In genomic region chrX:142305869-142306581, GRCm38 (mm10) we compare ENCODE assay signal across 8 mouse cellular contexts. TPM values are rescaled to one million over a fixed set of nuclear protein-coding genes. Genes with fewer than 3 reads are reported as not detected.
DNase-seq lines count a peak whose midpoint lies in the region; ATAC-seq and TF ChIP-seq lines count a peak whose summit lies in the region.
"Had no signal": no experiment of that assay in that cellular context is flagged by ENCODE, and none has a peak within 500 bp of the region (broad histone marks: within the 10 kb centered on the region; RNA-seq: fewer than 3 reads in every experiment).

Gene Kcne1l, minus strand, starts transcription at chrX:142306294.

- H3K4me3 ChIP-seq in embryonic facial prominence, embryonic 14.5 days (ENCODE audit: low read depth, low read length), result peak within 1 kb of the TSS; percentile 29
- H3K4me3 ChIP-seq in intestine, embryonic 14.5 days (ENCODE audit: low read depth, low read length), result peak within 1 kb of the TSS; percentile 25
- H3K4me3 ChIP-seq in midbrain, embryonic 16.5 days (ENCODE audit: low read depth, low read length), result peak within 1 kb of the TSS; percentile 14
- no peak within 1 kb of the TSS for H3K4me3 ChIP-seq in thymus, adult 2 months (ENCODE audit: control insufficient read depth, insufficient read depth, low read length)
- H3K4me3 ChIP-seq: myocyte had no signal

- H3K9ac ChIP-seq in embryonic facial prominence, embryonic 14.5 days (ENCODE audit: low read depth, low read length), result peak within 1 kb of the TSS; percentile 54
- 0 out of 2 replicates have a peak within 1 kb of the TSS, but pooled peaks have one; percentile 7 for H3K9ac ChIP-seq in intestine, embryonic 14.5 days (ENCODE audit: low read length)
- H3K9ac ChIP-seq in midbrain, embryonic 16.5 days (ENCODE audit: low read depth, low read length), result peak within 1 kb of the TSS; percentile 15; the same call in 1 of the 2 replicates

- WGBS in embryonic facial prominence, embryonic 14.5 days, result 21% methylated on average over 14 of the region's 33 CpGs
- 18% methylated on average over 32 of the region's 33 CpGs for WGBS in intestine, embryonic 14.5 days
- 30% methylated on average over 29 of the region's 33 CpGs for WGBS in midbrain, embryonic 16.5 days
- 20% methylated on average over 27 of the region's 33 CpGs for WGBS in thymus, adult 2 months

- no peaks in the 10 kb centered on the region; the same call in 1 of the 2 replicates for H3K4me1 ChIP-seq in embryonic facial prominence, embryonic 14.5 days (ENCODE audit: control insufficient read depth, insufficient read depth, low read length)
- H3K4me1 ChIP-seq in intestine, embryonic 14.5 days (replicated peaks; ENCODE audit: control insufficient read depth, insufficient read depth, low read length), result no peaks in the 10 kb centered on the region; the same call in 1 of the 2 replicates
- no peaks in the 10 kb centered on the region for H3K4me1 ChIP-seq in midbrain, embryonic 16.5 days (ENCODE audit: control insufficient read depth, insufficient read depth, low read length)
- H3K4me1 ChIP-seq in thymus, adult 2 months (replicated peaks; ENCODE audit: control insufficient read depth, insufficient read depth, low read length), result no peaks in the 10 kb centered on the region

- peak; percentile 85 for ATAC-seq in embryonic facial prominence, embryonic 14.5 days (ENCODE audit: low read depth)
- ATAC-seq in intestine, embryonic 14.5 days (replicated peaks; ENCODE audit: low FRiP score, low TSS enrichment, low read depth), result peak; percentile 53
- peak; percentile 70 for ATAC-seq in midbrain, embryonic 16.5 days

- intact Hi-C loops in left cerebral cortex, postnatal 4 days (cut with DNase I), result no loop called here

- peak within 1 kb of the TSS; percentile 52 for H3K4me2 ChIP-seq in embryonic facial prominence, embryonic 14.5 days (ENCODE audit: low read depth, low read length)
- H3K4me2 ChIP-seq in intestine, embryonic 14.5 days (ENCODE audit: low read length), result peak within 1 kb of the TSS; percentile 50
- peak within 1 kb of the TSS; percentile 47 for H3K4me2 ChIP-seq in midbrain, embryonic 16.5 days (ENCODE audit: low read length)

- TF ChIP-seq POLR2A in thymus, adult 2 months (IDR thresholded peaks at IDR 0.05; ENCODE audit: control insufficient read depth, extremely low read depth, insufficient read depth, low read length, poor library complexity), result no peak

- peak; percentile 81 for DNase-seq in left cerebral cortex, postnatal 4 days
- no peak for DNase-seq in left cerebral cortex, adult 8-10 months (ENCODE audit: low spot score in 2 of 2)
- DNase-seq in embryonic facial prominence, embryonic 14.5 days (ENCODE audit: low spot score), result peak; percentile 43
- peak; percentile 54 for DNase-seq in intestine, embryonic 14.5 days (ENCODE audit: low spot score)
- no peak for DNase-seq in urinary bladder, adult 2 months (ENCODE audit: low spot score)
- no peak for DNase-seq in thymus, adult 2 months

- H3K36me3 ChIP-seq in embryonic facial prominence, embryonic 14.5 days (ENCODE audit: control insufficient read depth, insufficient read depth, low read length), result no peaks in the 10 kb centered on the region
- H3K36me3 ChIP-seq in intestine, embryonic 14.5 days (ENCODE audit: control insufficient read depth, insufficient read depth, low read length), result no peaks in the 10 kb centered on the region
- no peaks in the 10 kb centered on the region for H3K36me3 ChIP-seq in midbrain, embryonic 16.5 days (ENCODE audit: control insufficient read depth, insufficient read depth, low read length)
- no peaks in the 10 kb centered on the region for H3K36me3 ChIP-seq in thymus, adult 2 months (ENCODE audit: control insufficient read depth, insufficient read depth, low read length)

- peaks cover 35% of the 10 kb centered on the region for H3K27me3 ChIP-seq in embryonic facial prominence, embryonic 14.5 days (replicated peaks; ENCODE audit: control insufficient read depth, insufficient read depth, low read length)
- peaks cover 9% of the 10 kb centered on the region for H3K27me3 ChIP-seq in intestine, embryonic 14.5 days (replicated peaks; ENCODE audit: control insufficient read depth, insufficient read depth, low read length)
- H3K27me3 ChIP-seq in midbrain, embryonic 16.5 days (ENCODE audit: control insufficient read depth, insufficient read depth, low read depth, low read length), result no peaks in the 10 kb centered on the region; the same call in none of the 2 replicates
- H3K27me3 ChIP-seq in thymus, adult 2 months (ENCODE audit: control insufficient read depth, insufficient read depth, low read length), result 0 out of 2 replicates have a peak, but pooled peaks cover 2% of the 10 kb centered on the region

- H3K9me3 ChIP-seq in embryonic facial prominence, embryonic 14.5 days (ENCODE audit: control insufficient read depth, low read length), result no peaks in the 10 kb centered on the region
- no peaks in the 10 kb centered on the region for H3K9me3 ChIP-seq in intestine, embryonic 14.5 days (ENCODE audit: control insufficient read depth, low read length)
- H3K9me3 ChIP-seq in midbrain, embryonic 16.5 days (replicated peaks; ENCODE audit: control insufficient read depth, low read length, poor library complexity, severe bottlenecking), result no peaks in the 10 kb centered on the region

- no peak within 1 kb of the TSS for H3K27ac ChIP-seq in embryonic facial prominence, embryonic 14.5 days (replicated peaks; ENCODE audit: low read depth, low read length)
- H3K27ac ChIP-seq in intestine, embryonic 14.5 days (ENCODE audit: low read depth), result no peak within 1 kb of the TSS
- 0 out of 2 replicates have a peak within 1 kb of the TSS, but pooled peaks have one; percentile 17 for H3K27ac ChIP-seq in midbrain, embryonic 16.5 days (ENCODE audit: low read length)
- no peak within 1 kb of the TSS for H3K27ac ChIP-seq in thymus, adult 2 months (ENCODE audit: control insufficient read depth, insufficient read depth, low read length)

- no peak for TF ChIP-seq CTCF in thymus, adult 2 months (IDR thresholded peaks at IDR 0.05; ENCODE audit: borderline replicate concordance, control insufficient read depth, extremely low read depth, insufficient read depth, low read length, poor library complexity)

RNA-seq across cellular contexts. Expression of gene Kcne1l, which starts in this region (rescaled TPM):
- total RNA-seq in left cerebral cortex, postnatal 4 days (2021), result 10 to 100 TPM; 14.5 to 15.0 TPM
- total RNA-seq in left cerebral cortex, adult 8-10 months (2022), result 1 to 10 TPM; 3.4 to 5.2 (median 4.2) TPM
- polyA plus RNA-seq in embryonic facial prominence, embryonic 14.5 days (2014; fragmentation: Nextera tagmentation; extraction: Ambion mirVana), result 46.8 and 54.3 TPM in 2 replicates
- 47.4 and 56.4 TPM in 2 replicates for polyA plus RNA-seq in intestine, embryonic 14.5 days (2014; fragmentation: Nextera tagmentation; extraction: Ambion mirVana)
- 22.5 and 31.3 TPM in 2 replicates for polyA plus RNA-seq in midbrain, embryonic 16.5 days (2015; fragmentation: Nextera tagmentation; extraction: Ambion mirVana)
- 0.83 and 0.97 TPM in 2 replicates for polyA plus RNA-seq in urinary bladder, adult 2 months (2012; rRNA removed)
- polyA plus RNA-seq in thymus, adult 2 months (2012; rRNA removed), result 0.77 and 0.86 TPM in 2 replicates

Comparison
In these comparisons a context has a peak if more than half of its experiments do, and no peak if none do; other contexts are left out.
1. RNA of gene Kcne1l (polyA plus RNA-seq): 47.4 to 56.4 TPM in intestine, embryonic 14.5 days, 46.8 to 54.3 TPM in embryonic facial prominence, embryonic 14.5 days and 22.5 to 31.3 TPM in midbrain, embryonic 16.5 days; 0.77 to 0.86 TPM in thymus, adult 2 months and 0.83 to 0.97 TPM in urinary bladder, adult 2 months; every median in the first group is over 10 times any median in the second.
2. DNase-seq: peak in left cerebral cortex, postnatal 4 days (single experiment), embryonic facial prominence, embryonic 14.5 days (single experiment) and intestine, embryonic 14.5 days (single experiment); none in left cerebral cortex, adult 8-10 months (0 of 2), urinary bladder, adult 2 months (single experiment) and thymus, adult 2 months (single experiment).
3. Peak in every context shown above with its lines, with median percentiles within 50 percentile points of each other: ATAC-seq, H3K4me2 ChIP-seq and H3K9ac ChIP-seq.